Mouse (Mus musculus): ENCODE measurements around the gene Fkbp5. TPM values are rescaled to one million over a fixed set of nuclear protein-coding genes. Genes with fewer than 3 reads are reported as not detected.
"Not testable (repeated sequence)": the region's sequence is repeated elsewhere in the genome, so short reads cannot be mapped to it uniquely, and the experiment has no call there.

Gene Fkbp5
- total RNA-seq, 2 experiments from 2014 or later = 51.5 to 54.4 TPM

DNA sequence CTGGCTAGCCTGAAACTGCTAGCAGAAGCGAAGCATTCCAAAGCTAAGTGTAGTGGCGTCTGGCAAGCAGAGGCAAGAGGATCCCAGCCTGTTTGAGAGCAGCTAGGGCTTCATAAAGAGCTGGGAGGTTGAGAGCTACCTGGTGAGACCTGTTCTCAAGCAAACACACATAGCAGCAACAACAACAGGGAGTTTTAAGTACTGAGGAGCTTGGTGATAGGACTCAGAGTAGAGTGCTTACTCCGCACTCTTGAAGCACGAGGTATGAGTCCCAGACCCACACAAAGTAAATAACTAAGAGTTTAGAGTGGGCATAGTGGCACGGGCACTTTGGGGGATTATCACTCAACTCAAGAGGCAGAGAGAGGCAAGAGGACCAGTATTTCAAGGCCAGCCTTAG, 96.3 kb downstream of the Fkbp5 start:
- H3K27ac ChIP-seq = peak overlapping the region; percentile 40; the same call in 1 of the 2 replicates
- no peak for DNase-seq (ENCODE audit: extremely low spot score in 1 of 2, low spot score in 2 of 2)
- no peak for TF ChIP-seq CTCF (IDR thresholded peaks at IDR 0.05)
- H3K4me3 ChIP-seq = no peak overlapping the region
- intact Hi-C loops (cut with DNase I) = no loop called here

DNA sequence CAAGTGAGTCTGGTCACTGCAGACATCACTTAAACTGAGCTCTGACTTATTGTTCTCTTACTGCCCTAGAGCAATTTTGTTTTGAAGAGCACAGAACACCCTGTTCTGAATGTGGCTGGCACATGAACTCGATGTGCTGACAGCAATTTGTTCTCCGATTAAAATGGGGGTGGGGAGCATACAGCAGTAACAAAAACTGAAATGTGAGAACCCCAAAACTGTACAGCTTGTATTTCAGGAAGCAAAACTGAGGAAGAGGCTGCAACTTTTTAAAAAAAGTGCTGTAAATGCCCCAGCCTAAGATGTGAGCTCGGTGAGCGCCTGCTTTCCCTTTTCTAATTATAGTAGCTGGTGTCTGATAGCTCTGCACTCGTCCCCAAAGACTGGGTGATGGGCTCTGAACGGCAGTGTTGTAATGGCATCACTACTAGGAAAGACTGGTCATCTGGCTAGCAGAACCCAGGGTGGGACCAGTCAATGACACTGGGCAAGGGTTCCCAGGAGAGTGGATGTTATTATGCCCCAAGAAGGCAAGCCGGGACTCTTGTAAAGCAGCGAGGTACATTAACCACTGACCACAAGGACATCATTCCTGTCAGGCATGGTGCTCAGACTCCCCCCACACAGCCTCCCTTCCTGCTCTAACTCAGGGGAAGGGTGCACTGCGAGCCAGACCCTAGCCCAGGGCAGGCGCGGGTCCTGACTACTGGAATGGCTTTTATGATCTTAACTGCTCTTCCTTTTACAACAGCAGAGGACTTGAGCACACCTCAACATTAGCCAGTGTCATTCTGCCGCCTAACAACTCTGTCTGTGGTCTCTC, 96.9 kb downstream of the Fkbp5 start:
- H3K4me3 ChIP-seq = no peak overlapping the region
- TF ChIP-seq CTCF (IDR thresholded peaks at IDR 0.05) = no peak
- peak overlapping the region; percentile 40; the same call in 1 of the 2 replicates for H3K27ac ChIP-seq
- DNase-seq (ENCODE audit: extremely low spot score in 1 of 2, low spot score in 2 of 2) = no peak
- intact Hi-C loops (cut with DNase I) = loop anchor here (1.0 kb wide), 1 partner anchor 103 kb away; no protein-coding TSS in a partner anchor

DNA sequence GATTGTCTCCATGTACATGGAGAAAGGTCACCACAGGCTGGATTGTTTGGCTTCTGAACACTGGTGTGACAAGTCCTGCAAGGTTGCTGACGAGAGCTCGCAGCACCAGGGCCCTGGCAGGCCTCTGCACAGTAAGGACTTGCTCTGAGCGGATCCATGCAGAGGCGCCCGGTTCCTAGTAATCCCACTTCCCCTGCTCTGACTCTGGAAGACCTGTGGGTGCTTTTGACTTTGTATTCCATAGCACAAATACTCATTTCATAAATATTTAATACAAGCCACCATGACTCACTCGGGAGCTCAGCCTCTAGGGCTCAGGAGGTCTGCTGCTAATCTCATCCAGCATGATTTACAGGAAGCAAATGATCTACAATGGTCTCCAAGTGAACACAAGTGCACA, 97.7 kb downstream of the Fkbp5 start:
- H3K27ac ChIP-seq = peak overlapping the region; percentile 6; the same call in 1 of the 2 replicates
- no peak for DNase-seq (ENCODE audit: extremely low spot score in 1 of 2, low spot score in 2 of 2)
- H3K4me3 ChIP-seq = no peak overlapping the region
- intact Hi-C loops (cut with DNase I) = loop anchor here (1.0 kb wide), 1 partner anchor 104 kb away; no protein-coding TSS in a partner anchor
- no peak for TF ChIP-seq CTCF (IDR thresholded peaks at IDR 0.05)

DNA sequence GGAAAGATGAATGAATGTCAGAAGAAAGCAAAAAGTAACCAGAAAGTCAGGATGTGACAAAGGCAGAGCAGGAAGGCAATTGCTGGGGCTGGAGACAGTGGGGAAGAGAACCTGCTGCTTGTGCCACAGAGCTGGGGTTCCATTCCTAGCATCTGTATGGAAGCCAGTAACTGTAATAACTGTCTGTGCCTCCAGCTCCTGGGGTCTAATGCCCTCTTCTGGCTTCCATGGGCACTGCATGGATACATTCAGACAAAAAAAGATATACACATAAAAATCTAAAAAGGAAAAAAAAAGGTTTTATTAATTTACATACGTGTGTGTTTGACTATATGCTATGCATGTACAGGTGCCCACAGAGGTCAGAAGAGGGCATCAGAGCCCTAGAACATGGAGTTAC, 98.4 kb downstream of the Fkbp5 start:
- no peak overlapping the region for H3K27ac ChIP-seq
- no peak for DNase-seq (ENCODE audit: extremely low spot score in 1 of 2, low spot score in 2 of 2)

GRCm38 (mm10) chr17:28418481-28418880, 98.8 kb downstream of the Fkbp5 start:
- intact Hi-C loops (cut with DNase I); H3K4me3 ChIP-seq; DNase-seq (ENCODE audit: extremely low spot score in 1 of 2, low spot score in 2 of 2); H3K27ac ChIP-seq: not testable (repeated sequence)

More for the DNA sequence above, 98.4 kb downstream of the Fkbp5 start:
- no peak overlapping the region for H3K4me3 ChIP-seq
- TF ChIP-seq CTCF (IDR thresholded peaks at IDR 0.05) = peak; percentile 61
- intact Hi-C loops (cut with DNase I) = no loop called here

GRCm38 (mm10) chr17:28417771-28418170, 99.6 kb downstream of the Fkbp5 start:
- no peak overlapping the region for H3K4me3 ChIP-seq
- no peak overlapping the region for H3K27ac ChIP-seq
- intact Hi-C loops (cut with DNase I) = no loop called here
- TF ChIP-seq CTCF (IDR thresholded peaks at IDR 0.05) = no peak
- no peak for DNase-seq (ENCODE audit: extremely low spot score in 1 of 2, low spot score in 2 of 2)

- intact Hi-C loops (cut with DNase I) = no loop called here
- TF ChIP-seq CTCF (IDR thresholded peaks at IDR 0.05) = no peak
- no peak for DNase-seq (ENCODE audit: extremely low spot score in 1 of 2, low spot score in 2 of 2)
- Histone ChIP-seq H3K4me3 (no peak overlapping the region), H3K27ac (no peak overlapping the region)
Observed at GRCm38 (mm10) chr17:28415271-28415670, 102.1 kb downstream of the Fkbp5 start.

GRCm38 (mm10) chr17:28411381-28411960, 105.9 kb downstream of the Fkbp5 start:
- Histone ChIP-seq H3K27ac (no peak overlapping the region), H3K4me3 (no peak overlapping the region)
- no peak for TF ChIP-seq CTCF (IDR thresholded peaks at IDR 0.05)
- intact Hi-C loops (cut with DNase I) = no loop called here
- no peak for DNase-seq (ENCODE audit: extremely low spot score in 1 of 2, low spot score in 2 of 2)

GRCm38 (mm10) chr17:28410731-28411130, 106.6 kb downstream of the Fkbp5 start:
- intact Hi-C loops (cut with DNase I) = no loop called here
- no peak for DNase-seq (ENCODE audit: extremely low spot score in 1 of 2, low spot score in 2 of 2)
- no peak overlapping the region for H3K4me3 ChIP-seq
- no peak for TF ChIP-seq CTCF (IDR thresholded peaks at IDR 0.05)
- no peak overlapping the region for H3K27ac ChIP-seq

GRCm38 (mm10) chr17:28408251-28408918, 108.9 kb downstream of the Fkbp5 start:
- no peak for DNase-seq (ENCODE audit: extremely low spot score in 1 of 2, low spot score in 2 of 2)
- no peak for TF ChIP-seq CTCF (IDR thresholded peaks at IDR 0.05)
- H3K4me3 ChIP-seq = no peak overlapping the region
- intact Hi-C loops (cut with DNase I) = loop anchor here (2.0 kb wide), 1 partner anchor 76 kb away; no protein-coding TSS in a partner anchor
- no peak overlapping the region for H3K27ac ChIP-seq

DNA sequence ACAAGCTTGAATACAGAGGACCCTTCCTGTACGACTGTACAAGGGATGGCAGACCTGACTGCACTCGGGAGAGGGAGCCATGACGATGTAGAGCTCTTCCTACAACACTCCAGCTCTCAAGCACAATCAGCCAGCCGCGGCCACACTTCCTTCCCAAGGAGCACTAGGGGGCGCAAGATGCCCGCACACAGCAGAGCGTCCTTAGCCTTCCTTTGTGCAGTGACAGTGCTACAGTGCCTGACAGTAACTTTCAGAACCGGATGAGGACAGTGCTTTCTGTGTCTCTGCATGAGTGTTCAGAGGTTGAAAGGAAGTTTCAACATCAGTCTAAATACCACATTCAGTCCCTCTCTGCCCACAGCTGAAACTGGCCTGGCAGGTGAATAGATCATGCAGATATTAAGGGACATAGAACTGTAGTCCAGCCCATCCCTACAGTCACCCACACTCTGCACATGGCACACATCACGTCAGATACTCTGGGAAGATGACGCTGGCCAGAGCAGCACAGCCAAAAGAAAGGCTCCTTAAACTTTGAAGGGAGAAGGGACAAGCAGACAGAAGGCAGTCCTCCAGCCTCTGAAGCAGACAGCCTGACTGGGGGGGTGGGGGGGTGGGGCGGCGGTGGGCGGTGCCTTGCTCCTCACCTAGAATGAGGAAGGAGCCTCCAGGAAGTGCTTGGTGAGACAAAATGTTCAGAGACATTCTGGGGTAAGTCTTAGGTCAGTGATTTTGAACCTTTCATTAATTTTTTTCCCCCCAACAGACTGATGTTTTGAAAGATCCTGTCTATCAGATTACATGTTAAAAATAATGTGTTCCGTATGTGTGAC, 109.7 kb downstream of the Fkbp5 start:
- TF ChIP-seq CTCF (IDR thresholded peaks at IDR 0.05) = peak; percentile 89
- Histone ChIP-seq H3K4me3 (no peak overlapping the region), H3K27ac (no peak overlapping the region)
- DNase-seq (ENCODE audit: extremely low spot score in 1 of 2, low spot score in 2 of 2) = peak; percentile 80 to 81
- intact Hi-C loops (cut with DNase I) = loop anchor here (1.0 to 2.0 kb wide), 3 partner anchors 47 to 121 kb away; no protein-coding TSS in a partner anchor
